Mouse (Mus musculus) neural tube, embryonic 13.5 days (tissue): ENCODE measurements around the gene Iqschfp. TPM values are rescaled to one million over a fixed set of nuclear protein-coding genes. Genes with fewer than 3 reads are reported as not detected.

Source experiments
- ATAC-seq: fragments of 200-750 bp; cut with Nextera tagmentation; 2 replicates; pipeline ENCODE4 v1.8.0; 2017; ENCODE audit warnings: low read depth, mild to moderate bottlenecking, moderate TSS enrichment, moderate library complexity
- H3K27ac ChIP-seq: fragments of 300-500 bp; sonication (generic); replicated peaks from 2 replicates; pipeline ENCODE4 v1.5.1; 2015; ENCODE audit warnings: moderate library complexity, mild to moderate bottlenecking, inconsistent platforms
- H3K27me3 ChIP-seq: fragments of 300-500 bp; sonication (generic); 2 replicates; pipeline ENCODE4 v1.6.1; 2015; ENCODE audit warnings: mild to moderate bottlenecking, inconsistent platforms
- H3K36me3 ChIP-seq: fragments of 300-500 bp; sonication (generic); 2 replicates; pipeline ENCODE4 v1.6.1; 2015; ENCODE audit warnings: mild to moderate bottlenecking, inconsistent platforms
- H3K4me1 ChIP-seq: fragments of 300-500 bp; sonication (generic); replicated peaks from 2 replicates; pipeline ENCODE4 v1.6.1; 2015; ENCODE audit warnings: inconsistent platforms
- H3K4me2 ChIP-seq: fragments of 300-500 bp; sonication (generic); 2 replicates; pipeline ENCODE4 v1.6.1; 2015; ENCODE audit warnings: inconsistent platforms, mild to moderate bottlenecking, moderate library complexity
- H3K4me3 ChIP-seq: fragments of 300-500 bp; sonication (generic); 2 replicates; pipeline ENCODE4 v1.5.1; 2015; ENCODE audit warnings: mild to moderate bottlenecking, inconsistent platforms
- H3K9ac ChIP-seq: fragments of 300-500 bp; sonication (generic); 2 replicates; pipeline ENCODE4 v1.6.1; 2015; ENCODE audit warnings: moderate library complexity, mild to moderate bottlenecking, inconsistent platforms
- H3K9me3 ChIP-seq: fragments of 300-500 bp; sonication (generic); 2 replicates; pipeline ENCODE4 v1.6.1; 2016; ENCODE audit warnings: inconsistent platforms
- WGBS: fragments of 180-500 bp; shearing (Covaris S2); methylation state at CpG from one replicate; pipeline ENCODE4 v1.1.7; 2015; 5-methylcytosine and 5-hydroxymethylcytosine counted together
- polyA plus RNA-seq: library from polyadenylated mRNA; unstranded; fragments of >200 nt; fragmentation: Nextera tagmentation; extraction: Ambion mirVana; gene quantifications from 2 replicates; pipeline ENCODE4 v1.2.1, GENCODE M21; 2015

Gene Iqschfp
- polyA plus RNA-seq, 1 experiment from 2014 or later: 4.1 TPM

DNA sequence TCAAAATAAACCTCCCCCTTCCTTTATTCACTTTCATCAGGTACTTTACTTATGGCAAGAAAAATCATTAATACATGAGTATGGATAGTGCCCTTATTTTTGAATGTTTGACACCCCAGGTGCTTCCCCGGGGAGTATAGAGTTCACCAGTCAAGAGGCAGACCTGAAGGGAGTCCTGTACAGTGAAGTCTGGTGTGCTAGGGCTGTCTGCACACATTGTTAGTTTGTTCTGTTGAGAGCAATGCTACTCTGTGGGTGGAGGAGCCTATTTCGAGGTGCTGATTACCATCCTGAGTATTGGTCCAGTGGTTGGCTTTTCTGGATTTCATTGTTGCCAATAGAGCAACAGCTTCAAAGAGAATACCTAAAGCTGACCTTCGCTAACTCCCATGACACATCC lies 26.1 kb downstream of the Iqschfp start:
- no peaks in the 10 kb centered on the region for H3K36me3 ChIP-seq
- H3K4me1 ChIP-seq: no peaks in the 10 kb centered on the region
- no peaks in the 10 kb centered on the region for H3K9me3 ChIP-seq
- no peak for ATAC-seq
- WGBS: 91% methylated on average over 3 of the region's 3 CpGs
- no peak overlapping the region for H3K4me2 ChIP-seq
- H3K27me3 ChIP-seq: no peaks in the 10 kb centered on the region
- no peak overlapping the region for H3K4me3 ChIP-seq
- no peak overlapping the region for H3K9ac ChIP-seq
- no peak overlapping the region for H3K27ac ChIP-seq

DNA sequence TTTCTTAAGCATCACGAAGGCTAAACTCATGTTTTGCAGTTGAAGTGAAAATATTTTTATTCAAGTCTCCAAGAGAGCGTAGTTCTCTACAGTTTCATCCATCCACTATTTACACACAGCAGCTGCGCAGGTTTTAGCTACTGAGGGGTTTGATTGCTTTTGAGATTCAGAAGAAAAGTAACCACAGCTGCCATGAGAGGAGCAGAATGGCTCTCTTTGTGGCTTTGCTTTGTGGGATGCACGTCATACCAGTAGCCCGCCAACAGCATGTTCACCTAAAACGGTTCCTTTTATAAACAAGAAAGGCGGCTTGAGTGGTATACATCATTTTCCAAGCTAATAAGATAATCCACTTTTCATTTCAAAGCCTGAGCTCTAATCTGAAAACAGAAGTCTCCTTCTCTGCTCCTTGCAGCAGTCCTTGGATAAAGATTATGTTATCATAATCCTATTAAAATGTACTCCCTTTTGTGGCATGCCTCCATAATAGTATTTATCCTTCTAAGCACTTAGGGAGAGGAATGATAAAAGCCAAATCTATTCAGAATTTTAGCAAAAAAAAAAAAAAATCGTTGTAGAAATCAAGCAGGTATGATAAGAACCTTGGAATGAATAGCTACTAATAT lies 26.7 kb downstream of the Iqschfp start:
- Histone ChIP-seq H3K4me1 (no peaks in the 10 kb centered on the region), H3K9me3 (no peaks in the 10 kb centered on the region), H3K27ac (no peak overlapping the region), H3K36me3 (no peaks in the 10 kb centered on the region), H3K4me2 (no peak overlapping the region), H3K27me3 (no peaks in the 10 kb centered on the region), H3K4me3 (no peak overlapping the region), H3K9ac (no peak overlapping the region)
- no peak for ATAC-seq
- 78% methylated on average over 8 of the region's 8 CpGs for WGBS

DNA sequence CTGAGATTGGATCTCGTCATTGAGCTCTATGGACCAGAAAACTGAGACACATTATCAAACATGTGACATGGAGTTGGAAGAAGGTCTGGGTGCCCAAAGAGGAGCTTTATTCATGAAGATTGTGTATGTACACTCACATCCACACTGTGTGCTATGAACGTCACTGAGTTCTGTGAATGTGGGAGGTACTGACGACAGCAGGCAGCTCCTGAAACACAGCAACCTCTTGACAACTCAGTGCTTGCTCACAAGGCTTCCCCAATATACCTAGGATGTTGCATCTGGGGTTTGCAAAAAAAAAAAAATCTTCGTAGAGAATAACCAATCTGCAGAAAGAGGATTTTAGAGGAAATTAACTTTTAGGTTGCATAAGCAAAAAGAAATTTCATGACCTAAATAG lies 31.1 kb downstream of the Iqschfp start:
- no peaks in the 10 kb centered on the region for H3K9me3 ChIP-seq
- no peaks in the 10 kb centered on the region for H3K36me3 ChIP-seq

DNA sequence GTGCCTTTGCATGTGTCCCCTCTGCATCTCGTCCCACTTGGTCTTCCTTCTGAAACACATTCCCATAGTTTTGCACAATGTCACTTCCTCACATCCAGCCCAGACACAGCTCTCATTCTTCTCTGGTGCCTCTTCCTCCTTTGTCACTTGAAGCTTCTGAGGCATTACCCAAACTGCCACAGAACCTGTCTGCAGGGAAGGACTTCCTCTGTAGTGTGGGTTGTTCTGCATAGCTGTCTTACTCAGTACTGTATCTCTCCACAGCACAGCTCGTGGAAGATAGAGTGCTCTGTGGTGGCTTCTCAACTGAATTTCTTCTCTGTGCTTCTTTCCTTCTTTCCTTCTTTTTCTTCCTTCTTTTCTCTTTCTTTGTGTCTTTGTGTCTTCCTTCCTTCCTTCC lies 33.4 kb downstream of the Iqschfp start:
- H3K27ac ChIP-seq: no peak overlapping the region
- H3K9me3 ChIP-seq: no peaks in the 10 kb centered on the region
- 84% methylated on average over 2 of the region's 2 CpGs for WGBS
- no peaks in the 10 kb centered on the region for H3K27me3 ChIP-seq
- H3K36me3 ChIP-seq: no peaks in the 10 kb centered on the region
- H3K4me1 ChIP-seq: no peaks in the 10 kb centered on the region
- H3K4me3 ChIP-seq: no peak overlapping the region
- no peak overlapping the region for H3K4me2 ChIP-seq
- ATAC-seq: no peak
- H3K9ac ChIP-seq: no peak overlapping the region

More for the DNA sequence above, 31.1 kb downstream of the Iqschfp start:
- H3K9ac ChIP-seq: no peak overlapping the region
- H3K27ac ChIP-seq: no peak overlapping the region
- WGBS: 88% methylated on average over 4 of the region's 4 CpGs
- no peak overlapping the region for H3K4me3 ChIP-seq
- ATAC-seq: no peak
- H3K27me3 ChIP-seq: no peaks in the 10 kb centered on the region
- H3K4me1 ChIP-seq: no peaks in the 10 kb centered on the region
- no peak overlapping the region for H3K4me2 ChIP-seq

DNA sequence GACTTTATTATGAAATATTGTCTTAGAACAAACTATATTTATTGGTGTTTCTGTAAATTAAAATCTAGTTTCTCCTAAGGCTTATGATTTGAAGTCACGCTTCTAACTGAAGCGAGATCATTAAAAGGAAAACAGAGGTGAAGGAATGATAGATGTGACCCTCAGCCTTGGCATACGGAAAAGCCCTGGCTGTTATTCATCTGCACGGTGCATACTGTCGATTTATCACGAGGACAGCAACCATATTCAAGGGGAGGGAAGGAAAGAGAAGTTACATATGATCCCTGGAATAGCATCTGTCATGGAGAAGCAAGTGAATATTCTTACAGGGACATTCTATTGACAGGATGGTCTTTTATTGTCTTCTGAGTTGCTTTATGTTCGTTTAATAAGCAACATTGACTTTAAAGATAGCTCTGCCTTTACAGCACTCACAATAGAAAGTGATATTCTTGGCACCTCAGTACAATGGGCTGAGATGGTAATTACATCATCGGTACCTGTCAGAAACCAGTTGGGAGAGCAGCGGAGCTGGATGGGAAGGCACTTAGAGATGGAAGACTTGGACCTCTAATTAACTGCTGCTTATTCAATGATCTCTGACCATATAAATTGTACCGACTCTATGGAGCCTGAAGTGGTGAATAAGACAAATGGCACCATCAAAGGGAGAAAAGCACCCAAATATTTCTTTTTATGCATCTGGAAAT lies 38.5 kb downstream of the Iqschfp start:
- H3K4me2 ChIP-seq: no peak overlapping the region
- no peak overlapping the region for H3K27ac ChIP-seq
- 64% methylated on average over 10 of the region's 10 CpGs for WGBS
- H3K27me3 ChIP-seq: no peaks in the 10 kb centered on the region
- H3K36me3 ChIP-seq: no peaks in the 10 kb centered on the region
- H3K9ac ChIP-seq: no peak overlapping the region
- H3K4me1 ChIP-seq: no peaks in the 10 kb centered on the region
- ATAC-seq: no peak
- no peak overlapping the region for H3K4me3 ChIP-seq
- H3K9me3 ChIP-seq: no peaks in the 10 kb centered on the region

DNA sequence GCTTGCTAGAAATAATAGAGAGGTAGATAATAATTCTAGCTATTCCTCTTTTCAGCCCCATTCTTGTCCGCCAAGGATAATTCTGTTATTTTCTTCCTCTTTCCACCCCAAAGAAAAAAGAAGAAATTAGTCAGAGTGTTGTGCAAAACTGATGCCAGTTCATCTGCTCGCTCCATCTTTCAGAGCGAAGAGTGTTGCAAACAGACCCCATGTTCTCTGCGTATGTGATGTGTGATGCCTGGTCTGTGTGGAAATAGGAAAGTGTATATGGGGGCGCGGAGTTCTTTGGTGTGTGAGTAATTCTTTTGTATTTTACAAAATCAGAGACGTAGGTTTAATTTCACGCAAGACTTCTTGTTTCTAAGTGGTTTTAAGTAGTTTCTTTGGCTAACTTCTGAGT lies 39.1 kb downstream of the Iqschfp start:
- no peaks in the 10 kb centered on the region for H3K27me3 ChIP-seq
- H3K4me3 ChIP-seq: no peak overlapping the region
- H3K27ac ChIP-seq: no peak overlapping the region
- no peak for ATAC-seq
- H3K9ac ChIP-seq: no peak overlapping the region
- no peaks in the 10 kb centered on the region for H3K9me3 ChIP-seq
- H3K4me2 ChIP-seq: no peak overlapping the region
- no peaks in the 10 kb centered on the region for H3K4me1 ChIP-seq
- no peaks in the 10 kb centered on the region for H3K36me3 ChIP-seq
- WGBS: 83% methylated on average over 8 of the region's 8 CpGs

DNA sequence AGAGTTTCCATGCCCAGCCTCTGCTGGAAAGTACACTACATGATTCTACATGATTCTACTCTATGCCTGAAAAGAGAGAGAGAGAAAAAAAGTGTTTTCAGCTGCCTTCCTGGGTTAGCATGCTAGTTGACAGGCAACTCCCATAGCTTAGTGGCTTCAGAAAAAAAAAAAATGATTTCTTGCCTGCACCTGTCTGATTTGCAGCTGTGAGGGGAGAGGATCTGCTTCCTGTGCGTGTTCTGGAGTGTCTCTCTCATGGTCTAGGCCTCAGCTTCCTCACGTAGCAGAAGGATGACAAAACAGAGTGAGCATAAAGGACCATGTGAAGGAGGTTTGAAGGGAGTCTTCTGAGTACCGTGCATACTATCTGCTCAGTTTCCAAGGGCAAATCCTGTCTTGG lies 39.9 kb downstream of the Iqschfp start:
- Histone ChIP-seq H3K9ac (no peak overlapping the region), H3K4me1 (no peaks in the 10 kb centered on the region), H3K36me3 (no peaks in the 10 kb centered on the region), H3K4me3 (no peak overlapping the region), H3K27me3 (no peaks in the 10 kb centered on the region), H3K27ac (no peak overlapping the region), H3K9me3 (no peaks in the 10 kb centered on the region), H3K4me2 (no peak overlapping the region)
- ATAC-seq: no peak
- WGBS: 90% methylated on average over 3 of the region's 3 CpGs

DNA sequence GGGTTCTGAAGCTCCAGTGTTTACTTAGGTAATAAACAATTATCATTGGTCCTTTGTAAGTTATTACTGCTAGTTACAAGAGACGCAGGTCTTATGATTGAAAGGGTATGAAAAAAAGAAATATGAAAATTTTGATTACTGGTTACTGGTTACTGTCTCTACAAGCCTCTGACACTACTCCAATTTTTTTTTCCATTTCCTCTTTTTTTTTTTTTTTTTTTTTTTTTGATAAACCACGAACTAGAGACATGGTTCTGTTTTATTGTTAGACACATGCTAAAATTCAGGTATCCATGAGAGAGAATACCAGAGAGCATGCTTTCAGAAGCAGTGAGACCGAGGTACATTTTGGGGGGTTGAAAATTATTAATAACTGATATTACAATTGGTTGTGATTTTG lies 43.8 kb downstream of the Iqschfp start:
- Histone ChIP-seq H3K4me2 (no peak overlapping the region), H3K36me3 (no peaks in the 10 kb centered on the region), H3K9me3 (no peaks in the 10 kb centered on the region), H3K9ac (no peak overlapping the region), H3K27me3 (no peaks in the 10 kb centered on the region), H3K4me1 (no peaks in the 10 kb centered on the region), H3K4me3 (no peak overlapping the region), H3K27ac (no peak overlapping the region)
- ATAC-seq: no peak
- 87% methylated on average over 3 of the region's 3 CpGs for WGBS

DNA sequence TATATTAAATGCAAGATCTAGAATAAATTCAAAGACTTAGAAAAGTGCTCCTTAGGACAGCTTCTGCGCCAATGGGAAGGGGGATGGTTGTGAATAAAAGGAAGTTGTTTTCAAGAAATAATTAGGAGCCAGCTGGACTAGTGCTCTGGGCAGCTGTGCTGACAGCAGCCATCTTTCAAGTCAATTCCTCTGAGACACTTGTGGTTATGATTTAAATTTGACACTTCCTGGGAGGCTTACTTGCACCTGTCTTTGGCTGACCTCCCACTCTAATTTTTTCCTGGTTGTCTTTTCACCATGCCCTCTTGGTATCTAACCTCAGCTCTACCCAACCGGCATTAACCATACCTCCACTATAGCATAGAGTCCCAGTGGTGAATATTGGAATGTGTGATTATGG lies 55.0 kb downstream of the Iqschfp start:
- Histone ChIP-seq H3K4me2 (no peak overlapping the region), H3K9ac (no peak overlapping the region)
- WGBS: 81% methylated on average over 2 of the region's 2 CpGs

DNA sequence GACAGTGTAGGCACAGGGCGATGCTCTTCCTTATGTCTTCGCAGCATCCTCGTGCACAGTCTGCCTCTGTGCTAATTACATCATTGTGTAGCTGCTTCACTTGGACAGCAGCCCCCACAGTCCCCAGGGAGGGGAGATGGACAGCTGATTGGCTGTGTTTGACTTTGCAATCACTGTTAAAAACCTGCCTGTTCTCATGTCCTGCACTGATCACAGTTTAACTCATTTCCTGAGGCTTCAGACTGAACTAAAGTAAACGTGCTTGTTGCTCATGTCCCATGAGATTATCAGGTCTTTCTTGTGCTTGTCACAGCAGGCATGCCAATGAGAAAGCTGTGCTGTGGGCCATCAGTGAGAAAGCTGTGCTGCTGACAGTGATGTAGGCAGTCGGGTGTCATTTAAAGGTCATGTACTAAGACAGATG lies 60.5 kb downstream of the Iqschfp start:
- Histone ChIP-seq H3K4me3 (no peak overlapping the region), H3K4me1 (peaks cover 15% of the 10 kb centered on the region), H3K9me3 (no peaks in the 10 kb centered on the region), H3K36me3 (no peaks in the 10 kb centered on the region), H3K4me2 (no peak overlapping the region), H3K9ac (no peak overlapping the region), H3K27me3 (no peaks in the 10 kb centered on the region), H3K27ac (no peak overlapping the region)
- WGBS: 30% methylated on average over 5 of the region's 5 CpGs
- ATAC-seq: peak; percentile 47

More for the DNA sequence above, 55.0 kb downstream of the Iqschfp start:
- Histone ChIP-seq H3K27me3 (no peaks in the 10 kb centered on the region), H3K4me3 (no peak overlapping the region), H3K9me3 (no peaks in the 10 kb centered on the region), H3K36me3 (no peaks in the 10 kb centered on the region), H3K4me1 (no peaks in the 10 kb centered on the region), H3K27ac (no peak overlapping the region)
- no peak for ATAC-seq

DNA sequence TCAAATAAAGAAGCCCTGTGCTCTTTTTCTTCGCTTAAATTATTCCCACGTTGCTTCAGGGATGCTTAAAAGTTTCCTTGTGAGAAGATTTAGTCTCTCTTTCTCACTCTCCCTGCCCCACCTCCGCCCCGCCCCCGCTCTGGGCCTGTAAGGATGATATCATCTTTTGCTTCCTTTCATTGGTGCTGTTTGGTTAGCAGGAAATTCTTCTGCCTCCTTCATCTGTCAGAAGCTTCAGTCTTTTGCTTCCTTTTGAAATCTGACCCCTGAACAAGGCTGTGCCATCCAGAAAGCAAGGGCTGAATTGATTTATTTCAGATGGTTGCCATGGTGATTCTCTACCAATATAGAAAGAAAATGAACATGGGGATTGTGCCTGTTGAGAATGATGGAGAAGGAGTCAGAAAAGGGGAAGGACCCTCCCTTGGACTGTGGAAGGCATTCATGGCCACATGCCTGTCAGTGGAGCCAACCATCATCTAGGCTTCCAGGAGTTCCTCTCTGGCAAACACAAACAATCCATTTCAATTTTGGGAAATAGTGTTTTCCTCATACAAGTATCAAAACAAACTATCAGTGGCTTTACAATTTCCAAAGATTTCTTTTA lies 62.5 kb downstream of the Iqschfp start:
- Histone ChIP-seq H3K4me3 (no peak overlapping the region), H3K4me1 (peaks cover 22% of the 10 kb centered on the region), H3K27ac (no peak overlapping the region), H3K27me3 (no peaks in the 10 kb centered on the region), H3K4me2 (no peak overlapping the region), H3K36me3 (no peaks in the 10 kb centered on the region), H3K9ac (no peak overlapping the region), H3K9me3 (no peaks in the 10 kb centered on the region)
- WGBS: 22% methylated on average over 5 of the region's 5 CpGs
- no peak for ATAC-seq

DNA sequence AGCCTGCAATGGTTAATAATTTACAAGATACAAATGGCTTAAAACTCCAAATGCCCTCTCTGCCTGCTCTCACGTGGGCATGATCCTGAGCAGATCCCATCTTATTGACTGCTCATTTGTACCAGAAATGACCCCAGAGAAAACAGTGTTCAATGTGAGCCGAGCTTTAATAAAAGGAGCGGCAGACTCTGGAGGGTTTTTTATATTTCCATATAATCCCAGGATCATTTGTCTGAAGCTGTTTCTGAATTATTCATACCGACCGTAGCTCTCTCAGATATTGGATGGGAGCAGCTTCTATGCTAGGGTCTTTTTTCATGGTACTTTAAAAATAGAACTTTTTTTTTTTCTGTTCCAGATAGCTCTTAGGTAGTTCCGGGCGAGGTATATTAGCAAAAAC lies 67.6 kb downstream of the Iqschfp start:
- Histone ChIP-seq H3K27me3 (no peaks in the 10 kb centered on the region), H3K27ac (peak overlapping the region; percentile 62), H3K36me3 (no peaks in the 10 kb centered on the region), H3K9ac (no peak overlapping the region), H3K4me3 (no peak overlapping the region), H3K4me2 (0 out of 2 replicates have a peak overlapping the region, but pooled peaks have one; percentile 3), H3K4me1 (peaks cover 20% of the 10 kb centered on the region), H3K9me3 (no peaks in the 10 kb centered on the region)
- ATAC-seq: peak; percentile 81
- WGBS: 43% methylated on average over 7 of the region's 7 CpGs
